Mouse (Mus musculus) intestine, postnatal 0 days (tissue): ENCODE results near the gene Fam20a. TPM values are rescaled to one million over a fixed set of nuclear protein-coding genes. Genes with fewer than 3 reads are reported as not detected.

ENCODE experiments used
- ATAC-seq: fragments of 200-750 bp; cut with Nextera tagmentation; 2 replicates; pipeline ENCODE4 v1.8.0; 2017; ENCODE audit warnings: mild to moderate bottlenecking, moderate TSS enrichment, moderate library complexity
- H3K27ac ChIP-seq: fragments of 300-500 bp; sonication (generic); 2 replicates; pipeline ENCODE4 v1.5.1; 2014; ENCODE audit warnings: mild to moderate bottlenecking, low read depth, low read length, moderate library complexity
- H3K27me3 ChIP-seq: fragments of 300-500 bp; sonication (generic); replicated peaks from 2 replicates; pipeline ENCODE4 v1.6.1; 2014; ENCODE audit warnings: low read length, mixed read lengths; ENCODE audit not compliant: control insufficient read depth, insufficient read depth
- H3K36me3 ChIP-seq: fragments of 300-500 bp; sonication (generic); 2 replicates; pipeline ENCODE4 v1.6.1; 2014; ENCODE audit warnings: mild to moderate bottlenecking, moderate library complexity; ENCODE audit not compliant: control insufficient read depth, insufficient read depth
- H3K4me1 ChIP-seq: fragments of 300-500 bp; sonication (generic); replicated peaks from 2 replicates; pipeline ENCODE4 v1.6.1; 2014; ENCODE audit warnings: antibody characterized with exemption, low read length, mixed read lengths; ENCODE audit not compliant: control insufficient read depth, insufficient read depth
- H3K4me2 ChIP-seq: fragments of 300-500 bp; sonication (generic); replicated peaks from 2 replicates; pipeline ENCODE4 v1.6.1; 2014; ENCODE audit warnings: low read depth, mild to moderate bottlenecking, moderate library complexity
- H3K4me3 ChIP-seq: fragments of 300-500 bp; sonication (generic); 2 replicates; pipeline ENCODE4 v1.5.1; 2014; ENCODE audit warnings: low read depth, low read length
- H3K9ac ChIP-seq: fragments of 300-500 bp; sonication (generic); 2 replicates; pipeline ENCODE4 v1.6.1; 2014; ENCODE audit warnings: mild to moderate bottlenecking, low read depth, low read length
- H3K9me3 ChIP-seq: fragments of 300-500 bp; sonication (generic); 2 replicates; pipeline ENCODE4 v1.6.1; 2016; ENCODE audit warnings: mixed run types; ENCODE audit not compliant: control insufficient read depth
- CTCF ChIP-seq: sonication (generic); IDR thresholded peaks from 2 replicates; pipeline ENCODE4 v1.5.1; 2016; ENCODE audit warnings: low read depth, mild to moderate bottlenecking, control low read depth, antibody characterized with exemption, moderate library complexity
- WGBS: fragments of 180-500 bp; shearing (Covaris S2); extraction: QIAGEN DNeasy Blood & Tissue Kit; methylation state at CpG from one replicate; pipeline ENCODE4 v1.1.7; 2014; 5-methylcytosine and 5-hydroxymethylcytosine counted together
- polyA plus RNA-seq: library from polyadenylated mRNA; unstranded; fragments of >200 nt; fragmentation: Nextera tagmentation; extraction: Ambion mirVana; gene quantifications from 2 replicates; pipeline ENCODE4 v1.2.1, GENCODE M21; 2015

The Fam20a gene
- polyA plus RNA-seq, 1 experiment from 2014 or later: 2.5 TPM

DNA sequence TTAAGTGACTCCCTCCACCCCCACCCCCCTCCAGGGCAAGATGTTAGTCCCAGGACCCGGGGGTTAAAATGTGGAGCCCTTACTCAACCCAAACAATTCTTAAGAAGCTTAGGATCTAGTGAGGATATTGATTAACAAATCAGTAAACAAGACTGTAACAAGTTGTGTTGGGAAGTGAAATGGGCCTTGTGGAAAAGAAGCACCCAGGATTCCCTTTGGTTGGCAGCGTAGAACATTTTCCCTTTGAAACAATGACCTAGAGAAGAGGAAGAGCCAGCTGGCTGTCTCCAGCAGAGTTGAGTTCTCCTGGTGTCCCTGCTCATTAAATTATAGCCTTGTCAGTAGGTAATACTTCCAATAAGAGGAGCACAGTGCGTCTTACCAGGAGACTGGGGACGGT is 13.3 kb downstream of the Fam20a start:
- Histone ChIP-seq H3K27ac (no peak overlapping the region), H3K9me3 (no peaks in the 10 kb centered on the region), H3K36me3 (no peaks in the 10 kb centered on the region), H3K4me3 (no peak overlapping the region), H3K9ac (no peak overlapping the region), H3K4me1 (peaks cover 10% of the 10 kb centered on the region), H3K27me3 (no peaks in the 10 kb centered on the region), H3K4me2 (no peak overlapping the region)
- ATAC-seq: no peak
- 92% methylated on average over 4 of the region's 4 CpGs for WGBS
- no peak for TF ChIP-seq CTCF

DNA sequence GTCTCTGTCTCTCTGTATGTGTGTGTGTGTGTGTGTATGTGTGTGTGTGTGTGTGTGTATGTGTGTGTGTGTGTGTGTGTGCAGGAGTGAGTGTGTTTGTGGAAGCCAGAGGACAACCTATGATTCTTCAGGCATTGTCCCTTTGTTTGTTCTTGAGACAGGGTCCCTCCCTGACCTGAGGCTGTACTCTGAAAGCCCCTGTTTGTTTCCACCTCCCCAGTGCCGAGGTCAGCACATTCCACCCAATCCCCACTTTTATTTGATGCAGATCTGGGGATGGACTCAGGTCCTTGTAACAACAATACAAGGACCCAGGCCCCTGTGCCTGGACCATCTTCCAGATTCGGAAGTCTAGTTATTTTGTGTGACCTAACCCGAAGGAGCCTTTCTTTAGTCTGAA is 14.6 kb downstream of the Fam20a start:
- Histone ChIP-seq H3K27ac (no peak overlapping the region), H3K36me3 (no peaks in the 10 kb centered on the region), H3K4me3 (no peak overlapping the region), H3K27me3 (no peaks in the 10 kb centered on the region), H3K9ac (no peak overlapping the region), H3K4me1 (peaks cover 10% of the 10 kb centered on the region), H3K9me3 (no peaks in the 10 kb centered on the region), H3K4me2 (no peak overlapping the region)
- WGBS: 71% methylated on average over 3 of the region's 3 CpGs
- no peak for ATAC-seq
- TF ChIP-seq CTCF: no peak

DNA sequence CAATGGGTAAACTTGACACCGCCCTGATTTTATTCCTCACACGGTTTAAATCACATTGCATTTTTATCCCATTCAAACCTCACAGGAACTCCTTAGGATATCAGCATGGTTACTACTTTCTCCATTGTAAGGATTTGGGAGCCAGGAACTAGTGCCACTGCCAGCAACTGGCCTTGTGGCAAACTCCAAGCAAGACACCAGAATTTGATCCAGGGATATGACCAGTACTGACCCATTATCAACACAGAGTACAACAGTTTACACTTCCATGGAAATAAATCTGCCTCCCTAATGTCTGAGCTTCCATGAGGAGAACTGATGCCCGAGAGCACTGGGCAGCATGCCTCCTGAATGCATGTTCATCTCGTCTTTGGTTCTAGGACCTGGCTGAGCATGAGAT is 15.5 kb downstream of the Fam20a start:
- H3K9me3 ChIP-seq: no peaks in the 10 kb centered on the region
- no peak overlapping the region for H3K27ac ChIP-seq
- H3K9ac ChIP-seq: no peak overlapping the region
- ATAC-seq: no peak
- 51% methylated on average over 4 of the region's 4 CpGs for WGBS
- TF ChIP-seq CTCF: no peak
- H3K36me3 ChIP-seq: no peaks in the 10 kb centered on the region
- peaks cover 19% of the 10 kb centered on the region for H3K4me1 ChIP-seq
- 0 out of 2 replicates have a peak overlapping the region, but pooled peaks have one; percentile 54 for H3K4me2 ChIP-seq
- no peak overlapping the region for H3K4me3 ChIP-seq
- H3K27me3 ChIP-seq: no peaks in the 10 kb centered on the region

DNA sequence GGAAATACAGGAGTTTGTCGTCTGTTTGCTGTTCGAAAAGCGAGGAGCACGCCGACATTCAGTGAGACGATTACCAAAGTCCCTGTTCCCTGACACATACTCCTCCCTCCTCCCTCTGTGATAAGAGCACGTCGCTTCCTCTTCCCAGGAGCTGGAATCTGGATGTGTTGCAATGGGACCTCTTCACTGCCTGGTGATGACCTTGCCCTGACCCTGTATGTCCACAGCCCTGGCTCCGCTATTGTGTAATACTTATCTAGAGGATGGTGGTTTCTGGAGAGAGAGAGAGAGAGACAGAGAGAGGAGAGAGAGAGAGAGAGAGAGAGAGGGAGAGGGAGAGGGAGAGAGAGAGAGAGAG is 16.0 kb downstream of the Fam20a start:
- H3K4me3 ChIP-seq: peak overlapping the region; percentile 29
- no peaks in the 10 kb centered on the region for H3K9me3 ChIP-seq
- no peaks in the 10 kb centered on the region for H3K27me3 ChIP-seq
- TF ChIP-seq CTCF: no peak
- H3K36me3 ChIP-seq: no peaks in the 10 kb centered on the region
- no peak overlapping the region for H3K9ac ChIP-seq
- peak; percentile 97 for ATAC-seq
- peaks cover 19% of the 10 kb centered on the region for H3K4me1 ChIP-seq
- peak overlapping the region; percentile 54 for H3K4me2 ChIP-seq
- peak overlapping the region; percentile 66; the same call in 1 of the 2 replicates for H3K27ac ChIP-seq
- 13% methylated on average over 9 of the region's 9 CpGs for WGBS

DNA sequence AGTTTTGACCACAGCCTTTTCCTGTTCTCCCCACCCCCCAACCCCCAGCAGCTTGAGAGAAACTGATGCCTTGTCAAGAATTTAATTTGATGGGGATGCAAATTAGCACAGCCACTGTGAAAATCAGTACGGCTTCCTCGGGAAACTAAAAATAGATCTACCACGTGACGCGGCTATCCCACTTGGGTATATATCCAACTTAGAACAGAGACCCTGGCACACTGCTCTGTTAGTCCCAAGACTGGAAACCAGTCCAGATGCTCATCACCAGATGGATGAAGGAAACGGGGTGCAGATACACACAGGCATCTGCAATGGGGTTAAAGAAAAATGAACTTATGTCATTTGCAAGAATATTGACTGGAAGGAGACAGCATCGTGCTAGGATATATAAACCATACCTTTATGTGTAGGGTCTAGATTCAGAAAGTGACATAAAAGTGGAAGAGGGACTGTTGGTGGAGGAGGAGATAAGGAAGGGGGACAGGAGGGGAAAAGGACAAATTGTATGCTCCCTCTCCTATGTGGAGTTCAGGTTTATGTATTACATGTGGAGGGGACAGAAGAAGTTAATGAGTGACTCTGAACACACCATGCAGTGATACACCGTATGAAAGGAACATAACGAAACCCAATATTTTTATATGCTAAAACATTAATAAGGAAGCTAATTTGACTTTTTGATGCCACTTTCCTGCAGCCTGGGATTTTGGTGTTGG is 16.6 kb downstream of the Fam20a start:
- H3K9me3 ChIP-seq: no peaks in the 10 kb centered on the region
- no peaks in the 10 kb centered on the region for H3K36me3 ChIP-seq
- H3K9ac ChIP-seq: no peak overlapping the region
- peak; percentile 83 for ATAC-seq
- H3K4me3 ChIP-seq: peak overlapping the region; percentile 29
- no peaks in the 10 kb centered on the region for H3K27me3 ChIP-seq
- 43% methylated on average over 9 of the region's 9 CpGs for WGBS
- peak overlapping the region; percentile 54 for H3K4me2 ChIP-seq
- peaks cover 19% of the 10 kb centered on the region for H3K4me1 ChIP-seq
- peak overlapping the region; percentile 66; the same call in 1 of the 2 replicates for H3K27ac ChIP-seq
- TF ChIP-seq CTCF: no peak

DNA sequence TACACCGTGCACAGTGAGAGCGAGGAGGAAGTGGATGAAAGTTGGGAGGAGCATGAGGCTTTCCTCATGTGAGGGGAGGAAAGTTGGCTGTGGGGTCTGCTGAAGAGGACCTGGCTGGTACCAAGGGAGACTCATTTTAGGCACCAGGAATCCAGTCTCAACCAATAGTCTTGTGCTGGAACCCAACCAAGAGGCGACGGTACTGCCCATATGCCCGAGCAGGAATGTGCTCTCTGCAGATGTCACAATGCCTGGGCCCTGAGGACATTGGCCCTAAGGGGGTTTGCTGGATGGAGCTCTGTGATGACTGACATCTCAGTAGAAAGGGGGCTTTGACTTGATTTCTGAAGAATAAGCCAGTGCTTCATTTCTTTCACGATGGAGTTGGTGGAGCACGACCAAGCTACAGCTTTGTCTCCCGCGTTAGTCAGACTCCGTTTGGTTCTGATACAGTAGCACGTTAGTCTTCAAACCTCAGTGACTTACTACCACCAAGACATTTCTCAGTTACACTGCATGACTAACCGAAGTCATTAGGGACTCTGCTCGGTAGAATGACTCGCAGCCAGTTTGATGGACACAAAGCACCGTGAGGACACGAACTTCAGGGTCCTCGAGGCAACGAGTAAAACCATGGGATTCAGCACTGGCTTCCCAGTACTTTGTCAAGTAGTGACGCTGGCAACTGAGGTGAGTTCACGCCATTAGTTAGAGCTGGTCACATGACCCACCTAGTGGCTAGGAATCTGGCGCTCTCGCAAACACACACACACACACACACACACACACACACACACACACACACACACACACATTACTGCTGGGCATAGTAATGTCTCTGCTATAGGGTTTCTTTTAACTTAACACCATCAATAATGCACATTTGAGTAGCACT is 17.5 kb downstream of the Fam20a start:
- no peak for TF ChIP-seq CTCF
- Histone ChIP-seq H3K9ac (no peak overlapping the region), H3K27ac (no peak overlapping the region), H3K36me3 (no peaks in the 10 kb centered on the region), H3K4me2 (no peak overlapping the region), H3K4me1 (peaks cover 19% of the 10 kb centered on the region), H3K27me3 (no peaks in the 10 kb centered on the region), H3K4me3 (no peak overlapping the region), H3K9me3 (no peaks in the 10 kb centered on the region)
- no peak for ATAC-seq
- WGBS: 89% methylated on average over 22 of the region's 22 CpGs
